Mouse (Mus musculus): ENCODE measurements around the gene Dcdc2a.
A peak's percentile ranks its signal among the peaks of the same experiment; 100 is the strongest.

Dcdc2a gene

DNA sequence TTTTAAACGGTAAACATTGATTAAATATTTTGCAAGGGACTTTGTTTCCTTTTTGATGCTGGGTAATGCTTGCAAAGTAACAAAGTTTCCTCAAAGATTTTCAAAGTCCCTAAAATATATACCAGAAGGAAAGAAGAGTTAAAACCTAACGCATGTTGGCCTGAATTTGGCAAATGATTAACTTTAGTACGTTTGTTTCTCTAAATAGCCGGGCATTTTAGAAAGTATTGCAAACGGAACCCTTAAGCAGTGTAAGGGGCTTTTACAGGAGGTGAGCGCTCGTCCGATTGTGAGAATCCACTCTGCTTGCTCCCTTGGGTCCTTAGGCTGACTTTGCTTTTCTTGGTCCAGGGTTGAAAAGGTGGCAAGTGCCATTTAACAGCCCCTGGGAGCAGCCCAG lies 41.5 kb downstream of the Dcdc2a start:
- no peak for DNase-seq

- DNase-seq, result no peak
Observed at GRCm38 (mm10) chr13:25098578-25098977, 42.8 kb downstream of the Dcdc2a start.

- DNase-seq, result no peak
Observed at GRCm38 (mm10) chr13:25099508-25099907, 43.7 kb downstream of the Dcdc2a start.

GRCm38 (mm10) chr13:25100581-25100980 lies 44.8 kb downstream of the Dcdc2a start:
- DNase-seq, result no peak

DNA sequence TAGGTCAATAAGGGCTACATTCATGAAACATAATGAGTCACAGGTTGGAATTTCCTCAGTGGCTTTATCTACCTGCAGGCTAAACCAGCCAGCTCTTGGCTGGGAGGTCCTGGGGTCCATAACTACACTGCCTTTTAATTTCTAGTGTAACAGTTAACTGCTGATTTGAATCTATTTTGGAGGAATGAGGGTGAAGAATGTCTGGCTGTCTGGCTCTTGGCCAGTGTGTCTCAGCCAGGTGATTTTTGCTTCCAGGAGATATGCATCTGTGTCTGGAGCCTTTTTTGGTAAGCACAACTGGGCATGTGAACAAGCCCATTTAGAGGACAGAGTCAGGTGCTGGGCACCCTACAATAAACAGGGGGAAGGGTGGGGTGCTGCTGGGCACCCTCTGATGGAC lies 49.9 kb downstream of the Dcdc2a start:
- no peak for DNase-seq

DNA sequence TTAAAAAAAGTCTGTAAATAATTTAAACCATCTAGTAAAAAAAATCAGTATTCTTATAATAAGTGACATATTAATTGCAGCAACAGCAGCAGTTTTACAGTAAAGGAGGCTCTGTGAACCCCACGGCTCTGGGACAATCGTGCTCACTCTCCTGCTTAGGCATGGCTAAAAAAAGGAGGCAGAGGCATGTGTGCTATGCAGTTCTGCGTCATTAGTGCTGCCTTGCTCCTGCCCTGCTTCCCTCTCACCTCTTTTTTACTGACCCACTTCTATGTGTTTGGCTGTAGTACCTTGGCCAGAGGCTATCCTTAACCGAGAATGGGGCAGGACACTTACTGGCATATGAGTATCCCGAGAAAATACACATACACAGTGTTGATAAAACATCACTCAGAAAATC lies 50.9 kb downstream of the Dcdc2a start:
- no peak for DNase-seq

GRCm38 (mm10) chr13:25108353-25108752 lies 52.5 kb downstream of the Dcdc2a start:
- no peak for DNase-seq

DNA sequence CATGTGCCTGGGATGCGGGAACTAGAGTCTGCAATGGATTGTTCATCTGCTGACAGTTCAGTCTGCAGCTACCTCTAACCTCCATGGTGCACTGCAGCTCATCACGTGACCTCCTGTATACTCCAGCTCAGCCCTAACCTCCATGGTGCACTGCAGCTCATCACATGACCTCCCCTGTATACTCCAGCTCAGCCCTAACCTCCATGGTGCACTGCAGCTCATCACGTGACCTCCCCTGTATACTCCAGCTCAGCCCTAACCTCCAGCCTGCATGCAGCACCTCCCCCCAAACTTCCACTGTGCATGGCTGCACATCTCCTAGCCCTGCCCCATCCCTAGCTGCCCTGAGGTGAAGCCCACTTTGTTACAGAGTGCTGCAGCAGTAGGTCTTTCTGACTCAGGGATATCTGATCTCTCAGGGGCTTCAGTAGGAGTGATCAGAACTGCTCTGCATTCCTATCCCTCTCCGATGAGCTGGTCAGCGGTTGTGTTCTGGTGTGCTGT lies 54.8 kb downstream of the Dcdc2a start:
- no peak for DNase-seq

DNA sequence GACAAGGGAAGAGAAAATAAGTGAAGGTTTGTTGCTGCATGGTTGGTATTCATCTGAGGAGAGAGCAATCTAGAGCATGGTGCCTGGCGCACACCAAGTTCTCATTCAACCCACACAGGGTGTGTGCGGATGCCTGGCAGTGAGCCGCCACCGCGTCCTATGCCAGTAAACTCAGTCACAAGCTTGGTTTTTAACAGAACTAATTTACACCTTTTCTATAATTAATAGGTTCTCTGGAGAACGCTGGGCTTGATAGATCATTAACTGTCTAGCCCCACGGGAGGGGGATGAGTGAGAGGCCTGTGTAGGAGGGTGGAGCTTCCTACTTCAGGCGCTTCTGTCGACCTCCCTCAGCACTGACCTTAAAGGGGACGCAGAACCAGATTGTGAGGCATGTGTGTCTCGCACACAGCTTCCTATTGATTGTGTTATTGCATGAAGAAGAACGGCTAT lies 59.7 kb downstream of the Dcdc2a start:
- peak; percentile 5 to 7 for DNase-seq

- peak; percentile 42 to 50 for DNase-seq
Observed at GRCm38 (mm10) chr13:25115971-25116370, 60.2 kb downstream of the Dcdc2a start.

DNA sequence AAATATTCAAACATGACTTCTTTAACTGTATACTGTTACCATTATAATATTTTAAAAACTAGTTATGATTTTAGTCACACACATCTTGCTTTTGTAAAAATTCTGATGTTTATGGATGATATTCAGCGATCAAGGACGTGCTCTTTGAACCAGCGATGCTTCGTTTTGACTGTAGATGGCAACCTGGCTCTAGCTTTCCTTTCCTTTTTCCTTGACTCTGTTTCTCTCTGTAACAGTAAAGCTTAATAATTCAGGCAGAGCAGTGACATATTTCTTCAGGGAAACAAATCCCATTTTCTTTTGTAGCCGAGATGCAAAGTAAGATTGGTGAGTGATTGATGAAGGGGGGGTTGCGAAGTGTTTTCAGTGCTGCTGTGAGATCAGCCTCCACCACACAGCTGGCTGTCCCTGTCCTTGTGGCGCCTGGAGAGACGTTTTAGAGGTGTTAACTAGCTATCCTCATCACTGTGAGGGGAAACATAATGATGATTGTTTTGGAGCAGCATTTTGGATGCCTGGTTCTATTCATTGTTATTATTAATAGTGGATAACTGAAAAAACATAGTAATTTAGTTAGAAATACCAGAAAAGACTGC lies 67.0 kb downstream of the Dcdc2a start:
- no peak for DNase-seq

DNA sequence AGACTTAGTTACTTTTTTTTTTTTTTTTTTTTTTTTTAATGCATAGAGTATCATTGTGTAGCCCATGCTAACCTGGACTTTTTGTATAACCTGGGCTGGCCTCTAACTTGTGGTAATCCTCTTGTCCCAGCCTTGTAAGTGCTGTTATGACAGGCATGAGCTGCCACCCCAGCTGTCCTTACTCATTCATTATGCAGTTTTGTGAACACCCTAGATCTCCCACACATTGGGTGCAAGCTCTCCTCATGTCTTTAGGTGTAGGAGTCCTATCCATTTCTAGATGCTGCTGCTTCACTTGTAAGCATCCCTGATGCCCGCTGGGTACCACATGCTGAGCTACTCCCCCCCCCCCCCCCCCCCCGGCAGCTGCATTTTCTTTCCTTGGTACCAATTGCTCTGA lies 71.4 kb downstream of the Dcdc2a start:
- no peak for DNase-seq

- DNase-seq, result no peak
Observed at GRCm38 (mm10) chr13:25127806-25128205, 72.0 kb downstream of the Dcdc2a start.

- DNase-seq, result no peak
Observed at GRCm38 (mm10) chr13:25128766-25129165, 73.0 kb downstream of the Dcdc2a start.

DNA sequence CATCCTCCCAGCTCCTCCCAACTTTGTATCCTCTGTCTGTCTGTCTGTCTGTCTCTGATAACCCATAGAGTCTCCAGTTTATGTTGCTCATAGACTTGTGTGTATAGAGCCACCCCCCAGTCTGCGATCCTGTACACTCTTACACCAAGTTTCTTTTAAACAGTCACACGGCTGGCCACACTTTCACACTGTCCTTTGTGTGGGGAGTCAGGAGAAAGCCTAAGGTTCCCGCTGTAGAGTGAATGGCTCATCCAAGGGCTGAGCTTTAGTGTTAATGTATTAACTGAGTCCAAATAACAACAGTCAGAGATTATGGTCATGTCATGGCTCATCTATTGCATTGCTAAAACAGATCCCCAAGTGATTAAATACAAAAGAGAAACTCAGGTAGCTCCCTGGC lies 87.3 kb downstream of the Dcdc2a start:
- no peak for DNase-seq

GRCm38 (mm10) chr13:25144093-25144492 lies 88.3 kb downstream of the Dcdc2a start:
- no peak for DNase-seq

DNA sequence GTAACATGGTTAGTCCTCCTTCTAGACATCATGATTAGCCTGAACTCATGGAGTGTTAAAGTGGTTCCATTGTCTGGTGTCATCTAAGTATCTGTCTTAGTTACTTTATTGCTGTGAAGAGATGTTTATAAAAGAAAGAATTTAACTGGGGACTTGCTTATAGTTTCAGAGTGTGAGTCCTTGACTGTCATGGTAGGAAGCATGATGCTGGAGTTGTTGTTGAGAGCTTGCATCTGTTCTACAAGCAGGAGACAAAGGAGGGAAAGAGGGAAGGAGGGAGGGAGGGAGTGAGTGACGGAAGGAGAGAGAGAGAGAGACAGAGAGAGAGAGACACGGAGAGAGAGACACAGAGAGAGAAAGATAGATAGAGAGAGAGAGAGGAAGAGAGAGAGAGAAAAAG lies 90.4 kb downstream of the Dcdc2a start:
- no peak for DNase-seq

- no peak for DNase-seq
Observed at GRCm38 (mm10) chr13:25150154-25150781, 94.5 kb downstream of the Dcdc2a start.

DNA sequence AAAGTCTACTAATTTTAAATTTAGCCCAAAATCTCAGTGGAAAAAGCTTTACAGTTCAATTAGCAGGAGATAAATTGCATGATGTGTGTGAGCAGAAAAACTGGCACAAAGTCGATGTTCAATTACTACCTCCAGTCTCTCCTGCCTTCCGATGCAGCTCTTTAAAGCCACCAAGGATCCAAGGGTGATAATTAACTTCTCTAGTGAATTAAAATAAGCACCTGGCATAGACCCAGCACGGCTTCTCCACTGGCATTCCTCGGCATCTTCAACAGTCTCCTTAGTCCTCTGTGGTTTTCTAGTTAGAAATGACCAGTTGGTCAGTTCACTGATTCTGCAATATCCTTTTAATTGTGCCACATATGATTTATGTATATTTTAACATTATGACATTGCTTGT lies 95.1 kb downstream of the Dcdc2a start:
- no peak for DNase-seq

DNA sequence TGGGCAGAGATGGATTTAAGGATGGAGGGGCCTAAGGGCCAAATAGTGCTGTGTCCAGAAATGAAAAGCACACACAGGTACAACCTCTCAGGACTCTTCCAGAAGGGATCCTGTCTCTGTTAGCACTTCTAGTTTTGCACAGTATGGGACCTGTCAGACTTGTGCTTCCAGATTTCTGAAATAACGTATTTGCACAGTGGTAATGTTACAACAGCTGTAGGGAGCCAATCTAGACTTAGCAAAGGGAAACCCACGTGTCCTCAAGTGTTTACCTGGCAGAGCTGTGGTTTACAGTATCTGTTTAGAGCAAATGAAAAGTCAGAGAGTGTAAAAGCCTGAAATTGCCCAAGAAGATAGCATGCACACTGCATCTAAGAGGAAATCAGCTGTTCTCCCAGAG lies 104.1 kb downstream of the Dcdc2a start:
- no peak for DNase-seq

- no peak for DNase-seq
Observed at GRCm38 (mm10) chr13:25160804-25161203, 105.0 kb downstream of the Dcdc2a start.

- no peak for DNase-seq
Observed at GRCm38 (mm10) chr13:25162594-25162993, 106.8 kb downstream of the Dcdc2a start.

- no peak for DNase-seq
Observed at GRCm38 (mm10) chr13:25168891-25169290, 113.1 kb downstream of the Dcdc2a start.

DNA sequence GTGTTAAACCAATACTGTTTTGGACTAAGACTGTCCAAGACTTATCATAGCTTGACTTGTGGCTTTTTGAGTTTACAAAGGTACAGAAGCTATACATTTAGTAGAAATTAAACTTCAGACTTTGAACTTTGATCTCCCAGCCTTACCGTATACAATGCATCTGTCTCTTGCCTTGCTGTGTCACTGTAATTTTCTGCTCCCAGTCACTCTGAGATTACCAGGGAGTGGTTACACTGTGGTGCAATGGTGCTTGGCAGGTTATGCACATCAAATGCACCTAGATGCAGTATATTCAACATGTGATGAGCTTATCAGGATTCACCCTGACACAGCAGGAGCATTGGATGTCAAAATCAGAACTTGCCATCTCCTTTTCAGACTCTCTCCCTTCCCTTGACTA lies 122.0 kb downstream of the Dcdc2a start:
- DNase-seq, result no peak
